In the genomic region with DNA sequence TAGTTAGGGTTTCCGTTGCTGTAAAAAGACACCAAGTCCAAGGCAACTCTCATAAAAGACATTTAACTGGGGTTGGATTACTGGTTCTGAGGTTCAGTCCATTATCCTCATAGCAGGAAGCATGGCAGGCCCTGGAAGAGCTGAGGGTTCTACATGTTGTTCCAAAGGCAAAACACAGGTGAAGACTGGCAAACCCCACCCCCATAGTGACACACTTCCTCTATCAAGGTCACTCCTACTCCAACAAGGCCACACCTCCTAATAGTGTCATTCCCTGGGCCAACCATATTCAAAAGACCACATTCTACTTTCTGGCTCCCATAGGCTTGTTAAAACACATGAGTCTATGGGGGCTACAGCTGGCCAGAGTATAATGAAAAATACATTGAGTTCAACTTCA, we compare ENCODE assay signal across 27 mouse cellular contexts. TPM values are rescaled to one million over a fixed set of nuclear protein-coding genes. Genes with fewer than 3 reads are reported as not detected.
DNase-seq lines count a peak whose midpoint lies in the region; ATAC-seq and TF ChIP-seq lines count a peak whose summit lies in the region.
"Had no signal": no experiment of that assay in that cellular context is flagged by ENCODE, and none has a peak within 500 bp of the region (broad histone marks: within the 10 kb centered on the region; RNA-seq: fewer than 3 reads in every experiment).

No protein-coding gene starts in this region.

- no peak overlapping the region for H3K9ac ChIP-seq in limb, embryonic 11.5 days (ENCODE audit: low read length)
- H3K9ac ChIP-seq: midbrain, embryonic 12.5 days had no signal

- TF ChIP-seq CTCF in left cerebral cortex, adult 2 months (IDR thresholded peaks at IDR 0.05), result no peak

- intact Hi-C loops in left cerebral cortex, adult 2 months (cut with DNase I), result no loop called here

- H3K4me3 ChIP-seq in limb, embryonic 11.5 days (ENCODE audit: low read depth, low read length), result no peak overlapping the region
- no peak overlapping the region for H3K4me3 ChIP-seq in limb, embryonic 10.5 days
- H3K4me3 ChIP-seq in left cerebral cortex, adult 2 months, result no peak overlapping the region
- H3K4me3 ChIP-seq: neural tube, embryonic 13.5 days had no signal

- H3K36me3 ChIP-seq in limb, embryonic 11.5 days (ENCODE audit: control insufficient read depth, insufficient read depth, low read length), result no peaks in the 10 kb centered on the region
- H3K36me3 ChIP-seq in limb, embryonic 10.5 days, result no peaks in the 10 kb centered on the region
- H3K36me3 ChIP-seq: embryonic facial prominence, embryonic 12.5 days; G1E; hindbrain, embryonic 13.5 days; kidney, embryonic 15.5 days; midbrain, embryonic 12.5 days; neural tube, embryonic 13.5 days had no signal

- ATAC-seq in CD4-positive, CD25-positive, alpha-beta regulatory T cell, adult 4 months, result no peak
- ATAC-seq in limb, embryonic 11.5 days (ENCODE audit: insufficient number of reproducible peaks, low FRiP score, low TSS enrichment, low read depth), result no peak
- ATAC-seq: forebrain, embryonic 14.5 days; lung, postnatal 0 days had no signal

- WGBS in limb, embryonic 11.5 days, result 43% methylated on average over 1 of the region's 1 CpGs
- 80% methylated on average over 1 of the region's 1 CpGs for WGBS in limb, embryonic 10.5 days

- no peak overlapping the region for H3K27ac ChIP-seq in limb, embryonic 11.5 days (replicated peaks; ENCODE audit: low read depth, low read length)
- no peak overlapping the region for H3K27ac ChIP-seq in limb, embryonic 10.5 days
- no peak overlapping the region for H3K27ac ChIP-seq in left cerebral cortex, adult 2 months
- H3K27ac ChIP-seq: embryonic facial prominence, embryonic 12.5 days; midbrain, embryonic 12.5 days; neural tube, embryonic 13.5 days had no signal

- no peaks in the 10 kb centered on the region for H3K9me3 ChIP-seq in limb, embryonic 11.5 days (ENCODE audit: control insufficient read depth, low read length)
- no peaks in the 10 kb centered on the region for H3K9me3 ChIP-seq in limb, embryonic 10.5 days (replicated peaks)
- H3K9me3 ChIP-seq: embryonic facial prominence, embryonic 12.5 days; hindbrain, embryonic 13.5 days; kidney, embryonic 15.5 days; midbrain, embryonic 12.5 days; neural tube, embryonic 13.5 days had no signal

- DNase-seq in CD4-positive, CD25-positive, alpha-beta regulatory T cell, adult 2 months (ENCODE audit: low read depth, low spot score), result peak; percentile 31
- DNase-seq in limb, embryonic 11.5 days (ENCODE audit: low spot score), result peak; percentile 25
- no peak for DNase-seq in limb, embryonic 10.5 days (ENCODE audit: low spot score)
- DNase-seq in A20 (ENCODE audit: low read depth, low spot score), result peak; percentile 36
- peak; percentile 36 for DNase-seq in induced T-regulatory cell, adult 2 months (ENCODE audit: low read depth)
- no peak for DNase-seq in layer of hippocampus, adult 9-11 months
- no peak for DNase-seq in left cerebral cortex, adult 2 months (ENCODE audit: extremely low spot score in 1 of 2, low spot score in 2 of 2)
- DNase-seq: adrenal gland, postnatal 14 days; cerebellum, adult 2 months; embryo, embryonic 11 days; gastrocnemius, postnatal 36 days; heart, postnatal 4 days; kidney, adult 18-20 months; kidney, postnatal 25 days; liver; lung, adult 18-20 months; right cerebral cortex, postnatal 4 days; thymus, postnatal 25 days had no signal

- no peaks in the 10 kb centered on the region for H3K27me3 ChIP-seq in limb, embryonic 11.5 days (ENCODE audit: control insufficient read depth, insufficient read depth, low read length)
- H3K27me3 ChIP-seq in limb, embryonic 10.5 days (ENCODE audit: low read depth, poor library complexity, severe bottlenecking), result peaks cover 6% of the 10 kb centered on the region
- H3K27me3 ChIP-seq: hindbrain, embryonic 13.5 days; kidney, embryonic 15.5 days; midbrain, embryonic 12.5 days; neural tube, embryonic 13.5 days had no signal

- H3K4me1 ChIP-seq in limb, embryonic 11.5 days (ENCODE audit: control insufficient read depth, insufficient read depth, low read length), result no peaks in the 10 kb centered on the region
- H3K4me1 ChIP-seq in limb, embryonic 10.5 days, result peaks cover 9% of the 10 kb centered on the region

- H3K4me2 ChIP-seq in limb, embryonic 11.5 days (ENCODE audit: low read depth, severe bottlenecking), result no peak overlapping the region

RNA-seq across cellular contexts. Expression of a gene that starts 1.7 kb away (rescaled TPM):
- polyA plus RNA-seq in CD4-positive, CD25-positive, alpha-beta regulatory T cell, adult 4 months (2017; shearing (Covaris generic)), result 10 to 100 TPM; 10.1 to 11.2 TPM
- polyA plus RNA-seq in limb, embryonic 11.5 days (2014; fragmentation: Nextera tagmentation; extraction: Ambion mirVana), result 0.91 and 1.2 TPM in 2 replicates
- polyA plus RNA-seq in limb, embryonic 10.5 days (2016; fragmentation: Nextera tagmentation; extraction: Ambion mirVana), result 0.92 and 1.1 TPM in 2 replicates
- total RNA-seq in left cerebral cortex, adult 2 months (2021), result 10 to 100 TPM; 83.0 to 88.9 TPM
- polyA plus RNA-seq: G1E had no signal

RNA-seq across cellular contexts. Expression of a gene that starts 58.3 kb away (rescaled TPM):
- polyA plus RNA-seq in CD4-positive, CD25-positive, alpha-beta regulatory T cell, adult 4 months (2017; shearing (Covaris generic)), result under 1 TPM in 1 of 2 experiments, not detected in 1; 0.17 TPM
- polyA plus RNA-seq in limb, embryonic 11.5 days (2014; fragmentation: Nextera tagmentation; extraction: Ambion mirVana), result 47.6 and 49.3 TPM in 2 replicates
- 38.9 and 50.2 TPM in 2 replicates for polyA plus RNA-seq in limb, embryonic 10.5 days (2016; fragmentation: Nextera tagmentation; extraction: Ambion mirVana)
- total RNA-seq in left cerebral cortex, adult 2 months (2021), result 1 to 10 TPM; 6.0 to 6.1 TPM
- polyA plus RNA-seq: G1E had no signal

Comparison
In these comparisons a context has a peak if more than half of its experiments do, and no peak if none do; other contexts are left out.
1. DNase-seq: peak in CD4-positive, CD25-positive, alpha-beta regulatory T cell, adult 2 months (single experiment), limb, embryonic 11.5 days (single experiment), A20 (single experiment) and induced T-regulatory cell, adult 2 months (single experiment); none in limb, embryonic 10.5 days (single experiment), layer of hippocampus, adult 9-11 months (single experiment) and left cerebral cortex, adult 2 months (0 of 2).
2. RNA of a gene that starts 58.3 kb away (polyA plus RNA-seq): 38.9 to 50.2 TPM in limb, embryonic 10.5 days and 47.6 to 49.3 TPM in limb, embryonic 11.5 days; 0.17 TPM in CD4-positive, CD25-positive, alpha-beta regulatory T cell, adult 4 months; every median in the first group is over 10 times any median in the second.